Mouse (Mus musculus) E14TG2a.4 (cell line): ENCODE measurements at regions not wholly inside any gene's neighbourhood (a gene's known extent, or its start where the extent isn't known, plus 50 kb on each side); places are given as distances from the start of the nearest gene placed in this dataset.

ENCODE experiments used
- H3K27me3 ChIP-seq: 2 replicates; pipeline ENCODE4 v1.6.1; 2014; ENCODE audit warnings: low read length, control low read depth; ENCODE audit not compliant: insufficient read depth
- H3K36me3 ChIP-seq: 2 replicates; pipeline ENCODE4 v1.6.1; 2014; ENCODE audit warnings: low read length, control low read depth; ENCODE audit not compliant: insufficient read depth
- H3K4me1 ChIP-seq: replicated peaks from 2 replicates; pipeline ENCODE4 v1.6.1; 2014; ENCODE audit warnings: low read depth, low read length, control low read depth
- H3K4me3 ChIP-seq: replicated peaks from 2 replicates; pipeline ENCODE4 v1.5.1; 2014; ENCODE audit warnings: mild to moderate bottlenecking, low read length
- H3K9me3 ChIP-seq: 2 replicates; pipeline ENCODE4 v1.6.1; 2014; ENCODE audit warnings: low read length, control low read depth
- CTCF ChIP-seq: conservative IDR thresholded peaks from 2 replicates; pipeline ENCODE4 v1.5.1; 2014; ENCODE audit warnings: low read length
- NANOG ChIP-seq: IDR thresholded peaks from 2 replicates; pipeline ENCODE4 v1.6.1; 2014; ENCODE audit warnings: borderline replicate concordance, low read length, mixed read lengths
- POU5F1 ChIP-seq: IDR thresholded peaks from 2 replicates; pipeline ENCODE4 v1.6.1; 2014; ENCODE audit warnings: low read length, borderline replicate concordance

DNA sequence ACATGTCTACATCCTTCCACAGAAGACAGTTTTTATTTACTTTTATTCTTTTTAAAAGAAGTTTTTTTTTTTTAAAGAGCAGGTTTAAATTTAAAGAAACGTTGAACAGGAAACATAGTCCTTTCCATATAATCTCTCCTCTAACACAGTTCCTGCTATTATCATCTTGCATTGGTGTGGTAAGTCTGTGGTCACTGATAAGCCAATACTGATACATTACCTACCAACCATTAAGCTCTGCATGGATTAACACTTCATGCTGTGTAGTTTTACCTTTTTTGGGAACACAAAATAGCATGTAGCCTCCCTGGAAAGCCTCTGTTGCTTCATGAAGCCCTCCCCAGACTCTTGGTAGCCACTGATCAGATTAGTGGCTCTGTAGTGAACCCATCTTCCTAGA lies 617.4 kb upstream of the Fam160b2 start:
- Histone ChIP-seq H3K4me1 (no peaks in the 10 kb centered on the region), H3K27me3 (no peaks in the 10 kb centered on the region), H3K36me3 (no peaks in the 10 kb centered on the region), H3K9me3 (no peaks in the 10 kb centered on the region), H3K4me3 (no peak overlapping the region)
- no peak for TF ChIP-seq POU5F1
- no peak for TF ChIP-seq NANOG
- TF ChIP-seq CTCF = no peak

GRCm38 (mm10) chr14:71211359-71211978 lies 611.8 kb upstream of the Fam160b2 start:
- TF ChIP-seq CTCF (no peak), NANOG (no peak), POU5F1 (no peak)
- H3K4me3 ChIP-seq = no peak overlapping the region
- H3K4me1 ChIP-seq = no peaks in the 10 kb centered on the region
- no peaks in the 10 kb centered on the region for H3K27me3 ChIP-seq
- H3K36me3 ChIP-seq = no peaks in the 10 kb centered on the region
- no peaks in the 10 kb centered on the region for H3K9me3 ChIP-seq

DNA sequence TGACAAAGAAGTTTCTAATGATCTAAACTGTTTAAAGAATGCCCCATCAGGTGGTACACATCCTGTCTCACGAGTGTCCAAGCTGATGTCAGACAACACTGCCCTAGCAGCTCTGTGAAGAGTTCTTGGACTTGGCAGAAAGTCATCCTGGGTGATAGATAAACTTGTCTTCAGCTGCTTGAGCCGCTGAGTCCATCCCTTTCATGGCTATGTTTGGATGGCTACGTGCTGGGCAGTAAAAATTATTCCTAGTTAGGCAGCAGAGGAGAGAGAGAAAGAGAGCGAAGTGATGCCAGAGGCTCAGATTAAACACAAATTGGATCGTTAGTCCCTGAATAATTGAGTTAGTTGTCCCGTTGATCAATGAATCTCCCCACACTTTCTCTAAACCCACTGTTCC lies 603.8 kb upstream of the Fam160b2 start:
- Histone ChIP-seq H3K27me3 (no peaks in the 10 kb centered on the region), H3K9me3 (no peaks in the 10 kb centered on the region), H3K4me1 (no peaks in the 10 kb centered on the region), H3K36me3 (no peaks in the 10 kb centered on the region), H3K4me3 (no peak overlapping the region)
- TF ChIP-seq POU5F1 = no peak
- TF ChIP-seq CTCF = no peak
- TF ChIP-seq NANOG = no peak

DNA sequence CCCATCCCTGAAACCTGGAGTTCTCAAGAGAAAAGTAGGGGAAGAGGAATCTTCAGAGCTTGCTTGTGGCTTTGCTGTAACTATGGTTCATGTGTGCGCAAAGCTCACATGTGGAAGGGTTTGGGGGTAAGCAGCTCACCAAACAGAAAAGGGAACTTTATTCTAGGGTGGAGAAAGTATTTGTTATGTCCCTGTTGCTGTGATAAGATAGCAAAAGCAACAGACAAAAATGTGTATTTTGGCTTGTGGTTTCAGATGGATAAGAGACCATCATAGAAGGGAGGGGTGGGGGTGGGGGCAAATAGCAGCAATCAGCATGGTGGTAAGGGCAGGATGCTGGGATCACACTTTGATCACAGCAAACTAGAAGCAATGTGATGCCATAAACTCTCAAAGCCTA lies 601.3 kb upstream of the Fam160b2 start:
- Histone ChIP-seq H3K36me3 (no peaks in the 10 kb centered on the region), H3K27me3 (no peaks in the 10 kb centered on the region), H3K4me3 (no peak overlapping the region), H3K9me3 (no peaks in the 10 kb centered on the region), H3K4me1 (no peaks in the 10 kb centered on the region)
- TF ChIP-seq CTCF (no peak), POU5F1 (no peak), NANOG (no peak)

GRCm38 (mm10) chr14:71199178-71199879 lies 599.7 kb upstream of the Fam160b2 start:
- no peaks in the 10 kb centered on the region for H3K36me3 ChIP-seq
- H3K4me1 ChIP-seq = no peaks in the 10 kb centered on the region
- no peaks in the 10 kb centered on the region for H3K9me3 ChIP-seq
- no peak overlapping the region for H3K4me3 ChIP-seq
- no peak for TF ChIP-seq POU5F1
- no peak for TF ChIP-seq CTCF
- no peak for TF ChIP-seq NANOG
- no peaks in the 10 kb centered on the region for H3K27me3 ChIP-seq

- Histone ChIP-seq H3K9me3 (no peaks in the 10 kb centered on the region), H3K36me3 (no peaks in the 10 kb centered on the region), H3K4me3 (no peak overlapping the region), H3K27me3 (no peaks in the 10 kb centered on the region), H3K4me1 (no peaks in the 10 kb centered on the region)
- TF ChIP-seq CTCF (no peak), NANOG (no peak), POU5F1 (no peak)
Observed at GRCm38 (mm10) chr14:71194219-71194618, 594.6 kb upstream of the Fam160b2 start.

DNA sequence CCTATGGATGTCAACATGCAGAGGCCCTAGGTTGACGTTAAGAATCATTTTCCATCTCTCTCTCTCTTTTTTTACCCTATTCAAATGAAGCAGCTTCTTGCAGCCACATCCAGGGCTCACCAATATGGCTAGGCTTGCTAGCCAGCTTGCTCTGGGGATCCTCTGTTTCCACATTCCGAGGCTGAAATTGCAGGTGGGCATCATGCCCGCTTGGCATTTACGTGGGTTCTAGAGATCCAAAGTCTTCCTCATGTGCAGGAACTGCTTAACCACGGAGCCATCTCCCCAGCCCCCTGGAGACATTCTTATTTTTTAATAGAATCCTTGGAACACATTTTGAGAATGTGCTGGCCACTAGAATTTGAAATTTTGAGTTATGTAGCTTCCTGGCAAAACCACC lies 592.9 kb upstream of the Fam160b2 start:
- Histone ChIP-seq H3K36me3 (no peaks in the 10 kb centered on the region), H3K9me3 (no peaks in the 10 kb centered on the region), H3K4me1 (no peaks in the 10 kb centered on the region), H3K4me3 (no peak overlapping the region), H3K27me3 (no peaks in the 10 kb centered on the region)
- TF ChIP-seq CTCF (no peak), NANOG (no peak), POU5F1 (no peak)

DNA sequence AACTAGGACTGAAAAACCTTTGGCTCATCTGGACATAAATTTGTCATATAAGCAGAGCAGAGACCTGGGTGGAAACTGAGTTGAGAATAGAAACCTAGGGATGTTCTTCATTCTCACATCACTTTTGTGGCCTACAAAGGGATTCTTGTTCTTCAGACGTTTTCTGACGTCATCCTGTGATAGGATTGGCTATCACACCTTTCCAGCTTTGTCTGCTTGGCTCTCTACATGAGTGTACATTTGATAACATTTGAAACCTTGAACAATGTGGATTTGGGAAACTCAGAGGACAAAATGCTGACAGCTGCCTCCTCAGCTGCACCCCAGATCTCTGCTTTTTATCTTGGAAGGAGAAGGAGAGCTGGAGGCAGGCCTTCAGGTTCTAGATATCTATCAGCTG lies 589.7 kb upstream of the Fam160b2 start:
- H3K4me1 ChIP-seq = no peaks in the 10 kb centered on the region
- no peaks in the 10 kb centered on the region for H3K27me3 ChIP-seq
- H3K36me3 ChIP-seq = no peaks in the 10 kb centered on the region
- no peak for TF ChIP-seq CTCF
- TF ChIP-seq POU5F1 = no peak
- TF ChIP-seq NANOG = no peak
- H3K4me3 ChIP-seq = no peak overlapping the region
- H3K9me3 ChIP-seq = no peaks in the 10 kb centered on the region

DNA sequence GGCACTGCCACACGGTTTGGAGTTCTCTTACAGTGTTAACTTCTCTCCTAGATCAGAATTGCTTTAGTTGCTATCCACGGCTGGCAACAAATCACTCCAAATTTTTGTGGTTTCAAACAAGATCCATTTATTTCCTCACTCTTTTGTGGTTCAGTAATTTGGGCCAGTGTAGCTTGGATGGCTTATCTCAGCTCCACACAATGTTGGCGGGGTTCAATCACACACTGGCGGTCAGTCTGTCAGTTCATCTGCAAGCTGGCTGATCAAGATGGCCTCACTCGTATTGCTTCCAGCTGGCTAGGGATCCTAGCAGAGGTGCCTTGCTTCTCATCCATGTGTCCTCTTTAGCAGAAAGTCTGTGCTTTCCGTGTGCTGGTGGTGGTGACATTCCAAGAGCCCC lies 577.7 kb upstream of the Fam160b2 start:
- no peaks in the 10 kb centered on the region for H3K9me3 ChIP-seq
- no peaks in the 10 kb centered on the region for H3K36me3 ChIP-seq
- H3K4me3 ChIP-seq = no peak overlapping the region
- TF ChIP-seq POU5F1 (no peak), CTCF (no peak), NANOG (no peak)
- no peaks in the 10 kb centered on the region for H3K4me1 ChIP-seq
- H3K27me3 ChIP-seq = no peaks in the 10 kb centered on the region
